Mouse (Mus musculus) CD4-positive naive resting alpha-beta T cell, adult 57 days (primary cell): ENCODE data around the gene Sez6l2. TPM values are rescaled to one million over a fixed set of nuclear protein-coding genes. Genes with fewer than 3 reads are reported as not detected.

ENCODE experiments used
- total RNA-seq: library from RNA; stranded (reverse); gene quantifications from one replicate; pipeline ENCODE4 v1.2.4, GENCODE M21; 2023

The Sez6l2 gene
- total RNA-seq = 9.2 TPM

DNA sequence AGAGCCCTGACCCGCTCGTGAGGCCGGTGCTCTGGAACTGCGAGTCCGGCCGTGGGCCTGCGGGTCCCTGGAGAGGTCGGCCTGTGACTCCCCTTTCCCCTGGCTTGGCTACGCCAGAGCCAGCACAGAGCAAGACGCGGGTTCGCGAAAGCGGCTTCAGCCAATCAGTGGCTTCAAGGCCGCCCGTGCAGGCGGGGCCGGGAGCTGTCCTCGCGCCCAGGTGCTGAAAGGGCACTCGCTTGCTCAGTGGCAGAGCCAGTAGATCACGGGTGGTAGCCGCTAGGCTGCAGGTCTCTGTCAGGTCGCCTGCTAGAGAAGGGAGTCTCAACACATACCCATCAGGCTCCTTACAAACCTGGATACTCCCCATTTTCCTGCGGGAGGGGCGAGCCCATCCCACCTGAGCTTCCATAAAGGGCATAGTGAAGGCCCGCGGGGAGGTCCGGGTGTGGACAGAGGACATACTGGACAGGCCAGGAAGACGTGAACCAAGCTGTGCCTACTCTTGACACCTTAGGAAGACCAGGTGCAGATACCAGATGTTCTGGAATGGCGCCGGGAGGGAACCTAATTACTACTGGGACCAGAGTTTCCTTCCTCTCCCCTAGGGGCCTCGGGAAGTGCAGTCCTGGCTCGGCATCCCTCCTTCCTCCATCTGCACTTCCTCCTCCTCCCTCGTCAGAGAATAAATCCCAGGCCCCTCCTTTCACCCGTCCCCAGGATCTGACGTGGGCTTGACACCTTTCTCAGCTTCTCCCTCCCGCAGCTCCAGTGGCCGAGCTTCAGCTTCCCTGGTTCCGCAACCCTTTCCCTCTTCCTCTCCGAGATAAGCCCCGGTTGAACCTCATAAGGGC is at the start of gene Sez6l2:
Gene Sez6l2 (plus strand): TSS at position 771 of the 854 bp plus-strand sequence.

DNA sequence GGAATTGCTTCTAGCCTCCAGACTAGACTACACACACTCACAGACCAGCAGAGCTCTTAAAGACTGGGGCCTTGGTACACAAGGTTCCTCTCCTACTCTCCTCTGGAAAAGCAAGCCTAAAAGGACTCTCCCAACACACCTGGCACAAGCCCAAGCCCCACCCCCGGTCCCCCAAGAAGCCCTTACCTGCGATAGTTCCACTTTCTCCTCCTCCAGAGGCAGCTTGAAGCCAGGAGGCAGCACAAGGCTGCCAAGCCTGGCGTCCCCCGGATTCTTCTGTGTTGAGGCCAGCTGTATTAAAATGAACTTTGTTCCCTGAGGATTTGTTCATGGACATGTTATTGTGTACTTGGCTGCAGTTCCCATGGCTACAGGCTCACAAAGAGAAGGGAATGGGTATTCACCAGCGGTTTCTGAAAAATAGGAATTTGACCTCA is 27.7 kb upstream of the Sez6l2 start, which contains the start of gene Tmem219:
Gene Tmem219 (minus strand): TSS at position 294 of the 437 bp plus-strand sequence.

DNA sequence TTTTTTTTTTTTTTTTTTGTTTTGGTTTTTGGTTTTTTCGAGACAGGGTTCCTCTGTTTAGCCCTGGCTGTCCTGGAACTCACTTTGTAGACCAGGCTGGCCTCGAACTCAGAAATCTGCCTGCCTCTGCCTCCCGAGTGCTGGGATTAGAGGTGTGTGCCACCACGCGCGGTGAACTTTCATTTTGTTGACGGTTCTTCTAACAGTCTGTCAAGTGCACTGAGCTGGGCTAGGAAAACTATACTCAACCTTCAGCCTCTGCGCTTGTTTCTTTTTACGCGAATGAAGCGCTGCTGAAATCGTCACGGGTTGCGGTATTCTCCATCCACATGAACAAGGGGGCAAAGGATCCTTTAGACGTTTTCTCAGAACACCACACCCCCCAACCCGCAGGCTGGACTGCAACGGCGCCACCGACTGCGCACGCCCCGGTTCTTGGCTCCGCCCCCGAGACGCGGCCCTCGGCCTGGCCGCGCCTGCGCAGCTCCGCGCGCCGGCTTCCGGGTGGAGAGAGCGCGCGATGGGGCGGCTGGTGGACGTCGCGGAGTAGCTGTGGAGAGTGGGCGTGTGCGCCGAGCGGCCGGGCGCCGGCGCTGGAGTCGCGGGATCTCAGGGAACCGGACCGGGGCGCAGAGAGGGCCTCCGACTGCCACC is 21.9 kb upstream of the Sez6l2 start, which contains the start of gene Kctd13:
Gene Kctd13 (plus strand): TSS at position 496 of the 654 bp plus-strand sequence.

DNA sequence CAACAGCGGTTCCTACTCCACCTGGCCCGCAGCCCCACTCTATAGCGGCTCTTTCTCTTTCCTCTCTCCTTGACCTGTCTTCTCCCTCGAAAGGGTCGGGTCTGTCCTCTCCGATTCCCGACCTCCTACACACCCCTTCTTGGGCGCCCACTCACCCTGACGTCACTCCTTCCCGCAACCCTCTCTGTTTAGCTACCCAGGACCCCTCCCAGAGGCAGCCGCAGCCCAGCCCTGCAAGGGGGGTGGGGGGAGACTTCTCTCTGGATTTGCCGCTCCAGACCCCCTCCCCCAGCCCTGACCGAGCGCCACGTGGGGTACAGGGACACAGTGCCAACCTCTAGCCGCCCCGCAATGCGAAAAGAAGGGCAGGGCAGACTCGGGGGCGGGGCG is 965 bp upstream of the Sez6l2 start, which contains the start of gene Asphd1:
Gene Asphd1 (minus strand): TSS at position 180 of the 390 bp plus-strand sequence.

DNA sequence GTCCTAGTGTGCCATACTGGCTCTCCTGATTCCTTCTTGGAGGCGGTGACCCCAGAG is 25.4 kb downstream of the Sez6l2 start, which contains the start of gene Cdipt:
Gene Cdipt (plus strand): TSS at position 22 of the 57 bp plus-strand sequence.

DNA sequence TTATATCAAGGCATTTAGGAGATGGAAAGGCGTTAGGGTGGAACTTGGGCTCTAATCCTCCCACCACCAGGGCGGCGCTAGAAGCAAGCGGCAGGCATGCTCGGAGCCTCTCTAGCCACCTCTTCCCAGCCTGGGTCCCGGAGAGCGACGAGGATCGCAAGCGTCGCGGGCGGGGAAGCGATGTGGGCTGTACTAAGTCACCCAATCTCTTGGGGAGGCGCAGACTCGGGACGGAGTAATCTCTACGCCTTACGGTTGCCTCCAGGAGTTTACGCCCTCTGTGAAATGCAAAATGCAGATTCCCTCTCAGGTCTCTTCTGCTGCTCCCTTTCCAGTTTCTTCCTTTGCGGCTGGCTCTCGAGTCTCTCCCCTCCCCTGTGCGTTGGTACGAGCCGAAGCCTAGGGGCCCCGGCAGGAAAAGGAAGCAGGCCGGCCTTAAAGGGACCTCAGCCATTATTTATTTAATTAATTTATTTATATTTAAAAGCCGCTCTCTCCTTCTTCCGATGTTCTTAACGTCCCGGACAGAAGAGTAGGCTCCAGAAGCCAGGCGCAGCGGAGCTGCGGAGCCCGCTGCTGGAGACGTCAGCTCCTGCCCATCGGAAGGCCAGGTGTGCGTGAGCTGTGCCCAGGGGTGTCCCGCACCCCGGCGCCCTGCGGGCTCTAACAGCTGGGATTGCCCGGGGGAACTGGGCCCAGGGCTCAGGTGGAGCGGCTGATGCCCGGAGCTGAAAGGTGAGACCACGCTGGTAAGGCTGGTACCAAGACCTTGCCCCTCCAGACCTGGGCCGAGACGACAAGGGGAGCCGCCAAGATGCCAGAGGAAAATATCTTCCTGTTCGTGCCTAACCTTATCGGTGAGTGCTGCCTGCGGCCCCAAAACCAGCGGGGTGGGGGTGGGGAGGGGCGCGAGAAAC is 25.8 kb downstream of the Sez6l2 start, which contains the start of gene Cdiptos:
Gene Cdiptos (minus strand): TSS at position 149 of the 917 bp plus-strand sequence.

DNA sequence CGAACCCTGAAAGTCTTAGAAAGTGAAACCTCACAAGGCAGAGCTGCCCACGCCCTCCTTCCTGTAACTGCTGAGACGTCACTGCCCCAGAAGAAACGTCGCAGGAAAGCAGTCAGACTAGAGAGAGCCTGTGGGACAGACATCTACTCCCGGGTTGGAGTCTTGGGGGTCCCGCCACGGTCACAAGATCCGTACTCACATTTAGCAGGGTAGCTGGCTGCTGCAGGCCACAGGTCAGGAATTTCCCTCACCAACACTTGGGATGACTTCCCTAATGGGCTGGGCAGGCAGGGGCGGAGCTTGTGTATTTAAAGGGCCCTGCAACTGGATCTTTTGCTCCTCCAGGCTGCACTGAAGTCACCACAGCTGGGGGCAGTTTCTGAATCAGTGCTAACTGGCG is 64.0 kb downstream of the Sez6l2 start, which contains the start of gene Mvp:
Gene Mvp (minus strand): TSS at position 302 of the 400 bp plus-strand sequence.

DNA sequence TGATC is 65.9 kb downstream of the Sez6l2 start, which contains the start of gene Pagr1b:
Gene Pagr1b (minus strand): TSS at position 4 of the 5 bp plus-strand sequence.

DNA sequence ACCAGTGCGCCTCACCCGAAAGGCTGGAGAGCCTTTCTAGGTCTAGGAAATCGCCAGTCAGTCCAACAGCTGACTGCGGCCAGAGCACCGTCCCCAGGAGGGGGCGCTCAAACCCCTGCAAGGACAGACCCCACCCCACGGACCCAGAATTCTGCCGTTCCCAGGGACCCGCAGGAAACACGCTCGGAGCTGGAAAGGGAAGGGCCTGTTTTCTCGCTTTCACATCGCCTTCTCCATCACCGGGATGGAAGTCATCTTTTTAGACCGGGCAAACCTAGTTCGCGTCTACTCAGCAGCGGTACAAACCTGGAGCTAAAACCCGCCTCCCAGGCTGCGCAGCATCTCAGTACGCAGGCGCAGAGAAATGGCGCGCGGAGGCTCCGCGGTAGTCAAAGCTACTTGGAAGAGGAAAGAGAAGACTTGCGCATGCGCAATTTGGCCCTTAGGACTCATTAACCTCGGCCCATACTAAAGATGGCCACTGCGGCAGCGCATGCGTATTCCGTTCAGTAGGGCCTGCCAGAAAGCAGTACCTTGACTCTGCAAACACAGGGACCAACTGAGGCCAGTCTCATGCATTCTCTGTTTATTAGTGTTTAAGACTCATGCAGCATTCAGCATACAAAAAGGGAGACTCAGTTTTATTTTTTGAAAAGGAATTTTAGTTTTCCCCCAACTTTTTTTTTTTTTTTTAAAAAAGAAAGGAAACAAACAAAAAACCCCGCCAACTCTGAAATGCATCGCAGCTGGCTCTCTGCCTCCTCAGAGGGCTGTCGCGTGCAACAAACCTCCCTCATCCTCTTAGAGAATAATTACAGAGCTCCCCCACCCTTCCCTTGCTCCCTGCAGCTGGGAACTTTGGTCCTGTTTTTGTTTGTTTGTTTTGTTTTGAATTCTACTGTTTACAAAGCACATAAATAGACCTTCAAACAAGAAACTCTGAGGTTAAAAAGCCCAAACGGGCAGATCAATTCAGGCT is 66.9 kb downstream of the Sez6l2 start, which contains the start of gene Pagr1a:
Gene Pagr1a (minus strand): TSS at position 382 of the 979 bp plus-strand sequence.

Other genes with a start within 250 kb of the Sez6l2 start
- gene Coro1a, start 242.8 kb upstream of the Sez6l2 start, total RNA-seq = 1,350 TPM
- gene Mapk3, start 191.0 kb upstream of the Sez6l2 start, total RNA-seq = 47.4 TPM
- gene Gdpd3, start 184.2 kb upstream of the Sez6l2 start, total RNA-seq = 5.8 TPM
- gene Ypel3, start 173.6 kb upstream of the Sez6l2 start, total RNA-seq = 256 TPM
- 11.5 TPM for gene Tbx6, start 169.1 kb upstream of the Sez6l2 start, total RNA-seq
- 252 TPM for gene Ppp4c, start 158.1 kb upstream of the Sez6l2 start, total RNA-seq
- not detected for gene Fam57b, start 152.9 kb upstream of the Sez6l2 start, total RNA-seq
- not detected for gene 4930451I11Rik, start 118.9 kb upstream of the Sez6l2 start, total RNA-seq
- not detected for gene Doc2a, start 103.1 kb upstream of the Sez6l2 start, total RNA-seq
- 19.3 TPM for gene Hirip3, start 88.6 kb upstream of the Sez6l2 start, total RNA-seq
- gene Ino80e, start 88.2 kb upstream of the Sez6l2 start, total RNA-seq = 63.0 TPM
- gene Taok2, start 65.9 kb upstream of the Sez6l2 start, total RNA-seq = 94.6 TPM
- 36.1 TPM for gene Tmem219, start 27.6 kb upstream of the Sez6l2 start, total RNA-seq
- 39.6 TPM for gene Kctd13, start 21.7 kb upstream of the Sez6l2 start, total RNA-seq
- gene Asphd1, start 981 bp upstream of the Sez6l2 start, total RNA-seq = not detected
- 154 TPM for gene Cdipt, start 25.4 kb downstream of the Sez6l2 start, total RNA-seq
- not detected for gene Cdiptos, start 25.5 kb downstream of the Sez6l2 start, total RNA-seq
- 39.4 TPM for gene Mvp, start 64.1 kb downstream of the Sez6l2 start, total RNA-seq
- gene Pagr1b, start 65.9 kb downstream of the Sez6l2 start, total RNA-seq = not detected
- gene Pagr1a, start 66.8 kb downstream of the Sez6l2 start, total RNA-seq = 27.0 TPM
- 35.1 TPM for gene Gm42742, start 70.5 kb downstream of the Sez6l2 start, total RNA-seq
- gene Prrt2, start 70.6 kb downstream of the Sez6l2 start, total RNA-seq = 5.5 TPM
- 228 TPM for gene Maz, start 76.5 kb downstream of the Sez6l2 start, total RNA-seq
- gene Kif22, start 91.9 kb downstream of the Sez6l2 start, total RNA-seq = 1.9 TPM
- gene Zg16, start 136.8 kb downstream of the Sez6l2 start, total RNA-seq = not detected
- 95.7 TPM for gene AI467606, start 140.8 kb downstream of the Sez6l2 start, total RNA-seq
- gene Qprt, start 171.7 kb downstream of the Sez6l2 start, total RNA-seq = 34.3 TPM
- gene Spn, start 187.3 kb downstream of the Sez6l2 start, total RNA-seq = 356 TPM
- 80.1 TPM for gene Cd2bp2, start 245.5 kb downstream of the Sez6l2 start, total RNA-seq